Mouse (Mus musculus): ENCODE measurements at regions not wholly inside any gene's neighbourhood (a gene's known extent, or its start where the extent isn't known, plus 50 kb on each side); places are given as distances from the start of the nearest gene placed in this dataset.
A peak's percentile ranks its signal among the peaks of the same experiment; 100 is the strongest.

GRCm38 (mm10) chr12:110186911-110187245 is 92.0 kb upstream of the Dio3 start:
- H3K4me2 ChIP-seq (ENCODE audit: low read depth, low read length): no peak overlapping the region

DNA sequence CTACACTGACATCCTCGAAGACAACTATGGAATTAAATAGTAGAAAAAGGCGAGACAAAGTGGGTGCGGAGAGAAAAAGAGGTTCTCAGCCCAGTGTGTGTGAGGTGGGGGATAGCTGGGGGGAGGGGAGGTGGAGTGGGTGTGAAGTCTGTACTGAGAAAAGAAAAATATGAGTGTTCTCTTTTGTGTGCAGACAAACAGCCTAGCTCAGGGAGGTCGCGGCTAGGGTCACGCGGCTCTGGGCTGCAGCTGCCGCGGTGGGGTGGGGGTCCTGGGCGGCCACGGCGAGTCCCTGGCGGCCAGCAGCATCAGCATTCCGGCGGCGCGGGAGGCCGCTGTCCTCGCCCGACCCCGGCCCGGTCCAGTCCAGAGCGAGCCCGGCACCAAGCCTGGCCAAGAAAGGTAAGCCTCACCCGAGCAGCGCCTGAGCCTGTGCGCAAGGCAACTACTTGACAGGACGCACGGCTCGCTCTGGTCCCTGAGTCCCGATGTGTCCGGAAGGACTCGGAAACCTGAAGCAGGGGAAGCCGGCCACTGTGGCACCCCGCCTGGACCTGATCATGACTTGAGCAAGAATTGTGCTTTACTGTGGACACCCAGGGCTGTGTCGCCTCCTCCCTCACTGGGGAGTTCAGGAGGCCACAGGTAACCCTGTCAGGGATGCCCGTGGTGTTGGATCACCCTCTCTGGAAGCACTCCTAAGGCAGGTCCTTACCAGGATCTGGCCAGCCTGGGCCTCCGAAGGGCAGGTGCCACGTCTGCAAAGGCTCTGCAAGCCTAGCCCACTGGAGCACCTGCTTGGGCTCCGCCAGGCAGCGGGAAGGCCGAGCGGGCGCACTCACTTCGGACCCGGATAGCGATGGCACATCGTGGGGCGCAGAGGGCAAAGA is 91.4 kb upstream of the Dio3 start:
- H3K27me3 ChIP-seq (ENCODE audit: control insufficient read depth, insufficient read depth, low read length): peaks cover 38% of the 10 kb centered on the region
- H3K4me3 ChIP-seq (ENCODE audit: low read depth, low read length): peak overlapping the region; percentile 30
- no peaks in the 10 kb centered on the region for H3K36me3 ChIP-seq (replicated peaks; ENCODE audit: control insufficient read depth, insufficient read depth, low read depth, low read length)
- H3K27ac ChIP-seq (replicated peaks; ENCODE audit: low read depth, low read length): peak overlapping the region; percentile 56
- under 1% methylated on average over 49 of the region's 49 CpGs for WGBS
- no peaks in the 10 kb centered on the region for H3K9me3 ChIP-seq (replicated peaks; ENCODE audit: control insufficient read depth, low read length)
- H3K4me2 ChIP-seq (ENCODE audit: low read depth, low read length): peak overlapping the region; percentile 58
- peak; percentile 60 for DNase-seq (ENCODE audit: low spot score)
- peaks cover 10% of the 10 kb centered on the region for H3K4me1 ChIP-seq (ENCODE audit: control insufficient read depth, insufficient read depth, low read length)
- peak; percentile 65 for ATAC-seq (replicated peaks; ENCODE audit: insufficient number of reproducible peaks, low FRiP score, low TSS enrichment, low read depth)
- peak overlapping the region; percentile 44 for H3K9ac ChIP-seq (replicated peaks; ENCODE audit: low read length)

More at GRCm38 (mm10) chr12:110186911-110187245, 92.0 kb upstream of the Dio3 start:
- Histone ChIP-seq H3K9ac (replicated peaks; ENCODE audit: low read length) (no peak overlapping the region), H3K4me3 (ENCODE audit: low read depth, low read length) (no peak overlapping the region), H3K36me3 (replicated peaks; ENCODE audit: control insufficient read depth, insufficient read depth, low read depth, low read length) (no peaks in the 10 kb centered on the region), H3K4me1 (ENCODE audit: control insufficient read depth, insufficient read depth, low read length) (peaks cover 10% of the 10 kb centered on the region), H3K9me3 (replicated peaks; ENCODE audit: control insufficient read depth, low read length) (no peaks in the 10 kb centered on the region), H3K27me3 (ENCODE audit: control insufficient read depth, insufficient read depth, low read length) (peaks cover 38% of the 10 kb centered on the region), H3K27ac (replicated peaks; ENCODE audit: low read depth, low read length) (no peak overlapping the region)
- ATAC-seq (replicated peaks; ENCODE audit: insufficient number of reproducible peaks, low FRiP score, low TSS enrichment, low read depth) (no peak), DNase-seq (ENCODE audit: low spot score) (peak; percentile 55)
- 6% methylated on average over 10 of the region's 10 CpGs for WGBS

DNA sequence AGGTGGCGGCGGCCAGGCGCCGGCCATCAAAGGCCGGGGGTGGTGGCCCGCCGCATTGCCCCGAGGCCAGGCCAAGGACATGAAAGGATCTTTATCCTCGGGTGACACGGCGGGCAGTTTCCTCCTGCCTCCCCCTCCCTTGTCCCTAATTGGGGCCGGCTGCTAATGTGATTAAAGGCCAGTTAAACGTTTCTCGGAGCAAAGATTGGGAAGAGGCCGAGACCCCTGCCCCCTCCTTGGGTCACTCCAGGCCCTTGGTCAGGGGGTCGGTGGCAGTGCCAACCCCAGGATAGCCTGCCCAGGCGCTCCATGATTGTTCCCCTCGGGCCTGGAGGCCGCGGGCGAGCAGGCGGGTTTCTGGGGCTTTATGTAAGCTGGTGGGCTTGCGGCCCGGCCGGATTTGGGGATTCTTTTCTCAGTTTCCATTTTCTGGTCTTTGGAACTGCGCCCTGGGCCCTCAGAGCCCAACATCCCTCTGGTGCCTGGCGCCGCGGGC is 90.7 kb upstream of the Dio3 start:
- Histone ChIP-seq H3K4me2 (ENCODE audit: low read depth, low read length) (peak overlapping the region; percentile 58), H3K4me1 (ENCODE audit: control insufficient read depth, insufficient read depth, low read length) (peaks cover 10% of the 10 kb centered on the region), H3K9ac (replicated peaks; ENCODE audit: low read length) (peak overlapping the region; percentile 44), H3K27ac (replicated peaks; ENCODE audit: low read depth, low read length) (peak overlapping the region; percentile 56; the same call in 1 of the 2 replicates), H3K4me3 (ENCODE audit: low read depth, low read length) (peak overlapping the region; percentile 30), H3K27me3 (ENCODE audit: control insufficient read depth, insufficient read depth, low read length) (peaks cover 38% of the 10 kb centered on the region), H3K36me3 (replicated peaks; ENCODE audit: control insufficient read depth, insufficient read depth, low read depth, low read length) (no peaks in the 10 kb centered on the region), H3K9me3 (replicated peaks; ENCODE audit: control insufficient read depth, low read length) (no peaks in the 10 kb centered on the region)
- WGBS: under 1% methylated on average over 29 of the region's 29 CpGs
- DNase-seq (ENCODE audit: low spot score) (peak; percentile 32), ATAC-seq (replicated peaks; ENCODE audit: insufficient number of reproducible peaks, low FRiP score, low TSS enrichment, low read depth) (no peak)

- no peaks in the 10 kb centered on the region for H3K9me3 ChIP-seq (replicated peaks; ENCODE audit: control insufficient read depth, low read length)
- peak overlapping the region; percentile 44 for H3K9ac ChIP-seq (replicated peaks; ENCODE audit: low read length)
- H3K4me3 ChIP-seq (ENCODE audit: low read depth, low read length): peak overlapping the region; percentile 30
- H3K27ac ChIP-seq (replicated peaks; ENCODE audit: low read depth, low read length): peak overlapping the region; percentile 56
- peaks cover 10% of the 10 kb centered on the region for H3K4me1 ChIP-seq (ENCODE audit: control insufficient read depth, insufficient read depth, low read length)
- peak overlapping the region; percentile 58 for H3K4me2 ChIP-seq (ENCODE audit: low read depth, low read length)
- ATAC-seq (replicated peaks; ENCODE audit: insufficient number of reproducible peaks, low FRiP score, low TSS enrichment, low read depth): no peak
- no peaks in the 10 kb centered on the region for H3K36me3 ChIP-seq (replicated peaks; ENCODE audit: control insufficient read depth, insufficient read depth, low read depth, low read length)
- peak; percentile 40 for DNase-seq (ENCODE audit: low spot score)
- WGBS: 2% methylated on average over 36 of the region's 39 CpGs
- peaks cover 38% of the 10 kb centered on the region for H3K27me3 ChIP-seq (ENCODE audit: control insufficient read depth, insufficient read depth, low read length)
Observed at GRCm38 (mm10) chr12:110188641-110189328, 90.1 kb upstream of the Dio3 start.

DNA sequence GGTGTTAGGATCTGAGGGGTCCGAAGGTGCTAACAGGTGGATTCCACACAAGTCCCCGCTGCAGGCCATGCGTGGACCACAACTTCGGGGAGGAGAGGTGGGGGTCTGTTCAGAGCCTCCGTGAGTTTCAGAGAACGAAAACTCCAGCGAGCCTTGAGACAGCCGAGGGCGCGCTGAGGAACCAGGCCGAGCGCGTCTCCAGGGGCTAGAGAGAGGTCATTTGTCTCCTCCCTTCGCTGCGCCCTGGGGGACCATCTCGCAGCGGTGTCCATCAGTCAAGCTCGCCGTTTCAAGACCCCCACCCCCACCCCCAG is 89.6 kb upstream of the Dio3 start:
- Histone ChIP-seq H3K27ac (replicated peaks; ENCODE audit: low read depth, low read length) (peak overlapping the region; percentile 8), H3K9me3 (replicated peaks; ENCODE audit: control insufficient read depth, low read length) (no peaks in the 10 kb centered on the region), H3K9ac (replicated peaks; ENCODE audit: low read length) (peak overlapping the region; percentile 44), H3K4me2 (ENCODE audit: low read depth, low read length) (peak overlapping the region; percentile 58), H3K4me3 (ENCODE audit: low read depth, low read length) (peak overlapping the region; percentile 30), H3K27me3 (ENCODE audit: control insufficient read depth, insufficient read depth, low read length) (peaks cover 38% of the 10 kb centered on the region), H3K36me3 (replicated peaks; ENCODE audit: control insufficient read depth, insufficient read depth, low read depth, low read length) (no peaks in the 10 kb centered on the region), H3K4me1 (ENCODE audit: control insufficient read depth, insufficient read depth, low read length) (peaks cover 10% of the 10 kb centered on the region)
- WGBS: under 1% methylated on average over 19 of the region's 19 CpGs
- peak; percentile 30 for DNase-seq (ENCODE audit: low spot score)
- no peak; the same call in 1 of the 2 replicates for ATAC-seq (replicated peaks; ENCODE audit: insufficient number of reproducible peaks, low FRiP score, low TSS enrichment, low read depth)

- Histone ChIP-seq H3K9ac (replicated peaks; ENCODE audit: low read length) (no peak overlapping the region), H3K4me2 (ENCODE audit: low read depth, low read length) (no peak overlapping the region), H3K9me3 (replicated peaks; ENCODE audit: control insufficient read depth, low read length) (no peaks in the 10 kb centered on the region), H3K4me3 (ENCODE audit: low read depth, low read length) (no peak overlapping the region), H3K27me3 (ENCODE audit: control insufficient read depth, insufficient read depth, low read length) (peaks cover 26% of the 10 kb centered on the region), H3K4me1 (ENCODE audit: control insufficient read depth, insufficient read depth, low read length) (peaks cover 8% of the 10 kb centered on the region), H3K27ac (replicated peaks; ENCODE audit: low read depth, low read length) (no peak overlapping the region), H3K36me3 (replicated peaks; ENCODE audit: control insufficient read depth, insufficient read depth, low read depth, low read length) (no peaks in the 10 kb centered on the region)
- DNase-seq (ENCODE audit: low spot score) (no peak), ATAC-seq (replicated peaks; ENCODE audit: insufficient number of reproducible peaks, low FRiP score, low TSS enrichment, low read depth) (no peak)
- WGBS: 78% methylated on average over 8 of the region's 8 CpGs
Observed at GRCm38 (mm10) chr12:110192186-110192585, 86.7 kb upstream of the Dio3 start.

- no peak overlapping the region for H3K4me3 ChIP-seq (ENCODE audit: low read depth, low read length)
- H3K9me3 ChIP-seq (replicated peaks; ENCODE audit: control insufficient read depth, low read length): no peaks in the 10 kb centered on the region
- ATAC-seq (replicated peaks; ENCODE audit: insufficient number of reproducible peaks, low FRiP score, low TSS enrichment, low read depth): no peak
- H3K27ac ChIP-seq (replicated peaks; ENCODE audit: low read depth, low read length): no peak overlapping the region
- no peaks in the 10 kb centered on the region for H3K4me1 ChIP-seq (ENCODE audit: control insufficient read depth, insufficient read depth, low read length)
- DNase-seq (ENCODE audit: low spot score): no peak
- no peaks in the 10 kb centered on the region for H3K36me3 ChIP-seq (replicated peaks; ENCODE audit: control insufficient read depth, insufficient read depth, low read depth, low read length)
- no peak overlapping the region for H3K4me2 ChIP-seq (ENCODE audit: low read depth, low read length)
- no peaks in the 10 kb centered on the region for H3K27me3 ChIP-seq (ENCODE audit: control insufficient read depth, insufficient read depth, low read length)
- 83% methylated on average over 3 of the region's 3 CpGs for WGBS
- no peak overlapping the region for H3K9ac ChIP-seq (replicated peaks; ENCODE audit: low read length)
Observed at GRCm38 (mm10) chr12:110197366-110197765, 81.5 kb upstream of the Dio3 start.

DNA sequence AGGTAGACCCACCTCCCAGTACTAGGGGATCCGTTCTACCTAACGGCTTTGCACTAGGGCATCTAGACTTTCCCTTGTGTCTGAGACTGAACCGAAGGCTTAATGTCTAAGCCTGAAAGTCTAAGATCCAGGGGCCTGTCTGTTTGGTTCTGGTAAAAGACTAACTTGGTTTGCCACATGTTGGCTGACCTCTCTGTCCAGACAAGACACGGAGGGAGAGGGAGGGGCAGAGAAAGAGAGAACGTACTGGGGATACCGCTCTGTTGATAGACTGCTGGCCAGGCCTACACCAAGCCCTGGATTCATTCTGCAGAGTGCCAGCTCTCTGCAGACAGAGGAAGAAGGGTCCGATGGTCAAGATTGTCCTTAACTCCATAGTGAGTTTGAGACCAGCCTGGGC is 78.4 kb upstream of the Dio3 start:
- no peaks in the 10 kb centered on the region for H3K9me3 ChIP-seq (replicated peaks; ENCODE audit: control insufficient read depth, low read length)
- H3K27ac ChIP-seq (replicated peaks; ENCODE audit: low read depth, low read length): no peak overlapping the region
- WGBS: 85% methylated on average over 7 of the region's 7 CpGs
- no peak overlapping the region for H3K9ac ChIP-seq (replicated peaks; ENCODE audit: low read length)
- no peak for DNase-seq (ENCODE audit: low spot score)
- no peaks in the 10 kb centered on the region for H3K27me3 ChIP-seq (ENCODE audit: control insufficient read depth, insufficient read depth, low read length)
- no peak overlapping the region for H3K4me2 ChIP-seq (ENCODE audit: low read depth, low read length)
- H3K36me3 ChIP-seq (replicated peaks; ENCODE audit: control insufficient read depth, insufficient read depth, low read depth, low read length): no peaks in the 10 kb centered on the region
- no peak for ATAC-seq (replicated peaks; ENCODE audit: insufficient number of reproducible peaks, low FRiP score, low TSS enrichment, low read depth)
- no peaks in the 10 kb centered on the region for H3K4me1 ChIP-seq (ENCODE audit: control insufficient read depth, insufficient read depth, low read length)
- no peak overlapping the region for H3K4me3 ChIP-seq (ENCODE audit: low read depth, low read length)
